Mouse (Mus musculus) thymus, adult 2 months (tissue): ENCODE data around the gene Galnt10. TPM values are rescaled to one million over a fixed set of nuclear protein-coding genes. Genes with fewer than 3 reads are reported as not detected.

Source experiments
- DNase-seq: peaks from one replicate; pipeline ENCODE4 v3.0.0; 2021
- H3K27ac ChIP-seq: fragments of 200-500 bp; 2 replicates; pipeline ENCODE4 v1.5.1; 2012; ENCODE audit warnings: low read length, control low read depth; ENCODE audit not compliant: control insufficient read depth, insufficient read depth
- H3K27me3 ChIP-seq: fragments of 200-500 bp; 2 replicates; pipeline ENCODE4 v1.6.1; 2012; ENCODE audit warnings: mild to moderate bottlenecking, low read length, moderate library complexity, mixed read lengths; ENCODE audit not compliant: control insufficient read depth, insufficient read depth
- H3K36me3 ChIP-seq: fragments of 200-500 bp; 2 replicates; pipeline ENCODE4 v1.6.1; 2012; ENCODE audit warnings: mild to moderate bottlenecking, low read length, moderate library complexity; ENCODE audit not compliant: control insufficient read depth, insufficient read depth
- H3K4me1 ChIP-seq: fragments of 200-500 bp; replicated peaks from 2 replicates; pipeline ENCODE4 v1.6.1; 2012; ENCODE audit warnings: low read length; ENCODE audit not compliant: control insufficient read depth, insufficient read depth
- H3K4me3 ChIP-seq: fragments of 200-500 bp; 2 replicates; pipeline ENCODE4 v1.5.1; 2012; ENCODE audit warnings: mild to moderate bottlenecking, low read length, control low read depth, moderate library complexity; ENCODE audit not compliant: control insufficient read depth, insufficient read depth
- CTCF ChIP-seq: fragments of 200-500 bp; IDR thresholded peaks from 2 replicates; pipeline ENCODE4 v1.5.1; 2012; ENCODE audit warnings: mild to moderate bottlenecking, control low read depth, low read length, moderate library complexity, borderline replicate concordance; ENCODE audit not compliant: control insufficient read depth, poor library complexity, insufficient read depth; ENCODE audit errors: extremely low read depth
- POLR2A ChIP-seq: fragments of 200-500 bp; IDR thresholded peaks from 2 replicates; pipeline ENCODE4 v1.6.1; 2012; ENCODE audit warnings: mild to moderate bottlenecking, low read length, control low read depth, moderate library complexity; ENCODE audit not compliant: control insufficient read depth, poor library complexity, insufficient read depth; ENCODE audit errors: extremely low read depth
- WGBS: fragments of 180-500 bp; shearing (Covaris S2); methylation state at CpG from one replicate; pipeline ENCODE4 v1.1.7; 2018; 5-methylcytosine and 5-hydroxymethylcytosine counted together
- polyA plus RNA-seq: library from polyadenylated mRNA; depleted of rRNA; stranded (reverse); fragments of >200 nt; gene quantifications from 2 replicates; pipeline ENCODE4 v1.2.3, GENCODE M21; 2012

Gene Galnt10
- polyA plus RNA-seq, 1 experiment = 28.0 TPM

- Histone ChIP-seq H3K36me3 (no peaks in the 10 kb centered on the region), H3K4me1 (peaks cover 75% of the 10 kb centered on the region), H3K27ac (no peak overlapping the region), H3K4me3 (no peak overlapping the region), H3K27me3 (no peaks in the 10 kb centered on the region)
- no peak for DNase-seq
- 97% methylated on average over 5 of the region's 5 CpGs for WGBS
- TF ChIP-seq POLR2A (no peak), CTCF (no peak)
Measured at GRCm38 (mm10) chr11:57653796-57654195, 8.6 kb downstream of the Galnt10 start.

DNA sequence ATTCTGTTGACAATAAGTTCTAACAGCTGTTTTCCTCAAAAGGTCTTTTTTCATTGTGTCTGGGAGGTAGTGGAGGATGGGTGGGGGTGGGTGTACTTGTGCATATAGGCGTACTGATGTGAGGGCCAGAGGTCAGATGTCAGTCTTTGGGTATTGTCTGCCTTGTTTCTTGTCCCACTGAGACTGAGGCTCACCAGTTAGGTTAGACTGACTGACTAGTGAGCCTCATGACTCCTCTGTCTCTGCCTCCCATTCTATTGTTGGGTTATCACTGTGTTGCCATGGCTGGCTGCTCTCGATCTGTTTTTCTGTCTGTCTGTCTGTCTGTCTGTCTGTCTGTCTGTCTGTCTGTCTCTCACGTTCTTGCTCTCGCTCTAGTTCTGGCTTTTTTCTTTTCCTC, 9.1 kb downstream of the Galnt10 start:
- Histone ChIP-seq H3K27ac (no peak overlapping the region), H3K4me1 (peaks cover 71% of the 10 kb centered on the region), H3K4me3 (no peak overlapping the region), H3K36me3 (no peaks in the 10 kb centered on the region), H3K27me3 (no peaks in the 10 kb centered on the region)
- 37% methylated on average over 4 of the region's 4 CpGs for WGBS
- TF ChIP-seq POLR2A (no peak), CTCF (no peak)
- no peak for DNase-seq

DNA sequence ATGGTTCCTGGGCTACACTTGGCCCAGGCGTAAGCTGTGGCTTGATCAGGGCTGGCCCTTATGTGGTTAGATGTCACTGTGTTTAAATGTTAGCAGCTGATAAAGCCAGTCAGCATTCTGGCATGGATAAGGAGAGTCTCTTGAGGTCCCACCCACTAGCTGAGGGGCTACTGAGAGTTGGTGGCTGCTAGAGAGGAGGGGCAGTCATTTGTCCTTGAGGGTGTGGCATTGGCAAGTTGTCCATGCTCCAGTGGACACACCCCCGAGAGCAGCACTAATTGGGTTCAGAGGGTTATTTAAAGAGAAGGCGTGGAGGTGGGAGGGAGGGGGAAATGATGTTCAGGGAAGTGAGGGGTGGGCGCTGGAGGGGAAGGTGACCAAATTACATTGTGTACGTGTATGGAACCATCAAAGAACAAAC, 9.7 kb downstream of the Galnt10 start:
- Histone ChIP-seq H3K27me3 (no peaks in the 10 kb centered on the region), H3K27ac (no peak overlapping the region), H3K4me3 (no peak overlapping the region), H3K4me1 (peaks cover 68% of the 10 kb centered on the region), H3K36me3 (no peaks in the 10 kb centered on the region)
- WGBS = 56% methylated on average over 5 of the region's 5 CpGs
- DNase-seq = no peak
- no peak for TF ChIP-seq CTCF
- no peak for TF ChIP-seq POLR2A

- Histone ChIP-seq H3K27me3 (no peaks in the 10 kb centered on the region), H3K27ac (no peak overlapping the region), H3K4me1 (peaks cover 66% of the 10 kb centered on the region), H3K36me3 (no peaks in the 10 kb centered on the region), H3K4me3 (no peak overlapping the region)
- no peak for DNase-seq
- TF ChIP-seq CTCF (no peak), POLR2A (no peak)
- 25% methylated on average over 10 of the region's 10 CpGs for WGBS
Measured at GRCm38 (mm10) chr11:57655669-57656325, 10.6 kb downstream of the Galnt10 start.

GRCm38 (mm10) chr11:57656602-57657275, 11.5 kb downstream of the Galnt10 start:
- Histone ChIP-seq H3K4me3 (no peak overlapping the region), H3K27ac (no peak overlapping the region), H3K4me1 (peaks cover 65% of the 10 kb centered on the region), H3K36me3 (no peaks in the 10 kb centered on the region), H3K27me3 (no peaks in the 10 kb centered on the region)
- 92% methylated on average over 8 of the region's 8 CpGs for WGBS
- TF ChIP-seq CTCF = no peak
- no peak for TF ChIP-seq POLR2A
- no peak for DNase-seq

DNA sequence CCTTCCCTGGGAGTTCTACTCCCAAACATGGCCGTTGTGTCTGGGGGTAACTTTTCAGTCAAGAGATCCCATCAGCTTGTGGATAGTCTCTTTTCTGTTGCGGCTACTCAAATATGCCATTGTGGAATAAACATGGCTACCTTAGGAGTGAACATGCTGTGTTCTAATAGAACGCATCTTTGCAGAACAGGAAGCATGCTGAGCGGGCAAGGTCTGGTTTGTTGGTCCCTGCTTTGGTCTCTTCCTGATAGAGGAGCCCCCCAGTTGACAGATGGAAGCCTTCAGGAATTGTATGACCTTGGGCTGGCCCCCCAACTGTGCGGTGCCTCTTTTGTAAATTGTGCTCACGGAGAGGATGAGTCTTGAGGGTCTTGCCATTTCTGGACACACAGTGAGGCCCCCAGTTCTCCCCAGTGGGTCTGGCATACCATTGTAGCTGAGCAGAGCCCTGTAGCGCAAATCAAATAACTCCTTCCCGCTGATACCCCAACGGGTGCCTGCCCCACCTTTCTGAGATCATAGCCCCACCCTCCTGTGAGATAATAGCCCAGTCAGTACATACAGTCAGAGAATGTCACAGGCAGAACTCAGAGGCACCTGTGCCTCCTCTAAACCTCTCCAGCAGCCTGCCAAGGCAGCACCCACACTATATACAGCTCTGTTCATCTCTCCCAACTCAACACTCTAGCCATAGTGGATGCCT, 12.3 kb downstream of the Galnt10 start:
- Histone ChIP-seq H3K27me3 (no peaks in the 10 kb centered on the region), H3K27ac (no peak overlapping the region), H3K36me3 (no peaks in the 10 kb centered on the region), H3K4me3 (no peak overlapping the region), H3K4me1 (peaks cover 65% of the 10 kb centered on the region)
- WGBS = 90% methylated on average over 9 of the region's 9 CpGs
- TF ChIP-seq CTCF = no peak
- no peak for TF ChIP-seq POLR2A
- no peak for DNase-seq
